Mouse (Mus musculus) kidney, adult 2 months (tissue): ENCODE measurements at regions not wholly inside any gene's neighbourhood (a gene's known extent, or its start where the extent isn't known, plus 50 kb on each side); places are given as distances from the start of the nearest gene placed in this dataset.

Experiments used
- DNase-seq: peaks from one replicate; pipeline ENCODE4 v3.0.0; 2021
- H3K27ac ChIP-seq: fragments of 200-500 bp; 2 replicates; pipeline ENCODE4 v1.5.1; 2012; ENCODE audit warnings: low read depth, low read length, control low read depth, inconsistent platforms; ENCODE audit not compliant: insufficient read depth
- H3K27me3 ChIP-seq: fragments of 200-500 bp; replicated peaks from 2 replicates; pipeline ENCODE4 v1.6.1; 2012; ENCODE audit warnings: mild to moderate bottlenecking, moderate library complexity, low read length, inconsistent platforms; ENCODE audit not compliant: control insufficient read depth, insufficient read depth
- H3K36me3 ChIP-seq: fragments of 200-500 bp; 2 replicates; pipeline ENCODE4 v1.6.1; 2012; ENCODE audit warnings: mild to moderate bottlenecking, moderate library complexity, low read length, inconsistent platforms; ENCODE audit not compliant: control insufficient read depth, insufficient read depth
- H3K4me1 ChIP-seq: fragments of 200-500 bp; 2 replicates; pipeline ENCODE4 v1.6.1; 2011; ENCODE audit warnings: low read length; ENCODE audit not compliant: control insufficient read depth, insufficient read depth
- H3K4me3 ChIP-seq: fragments of 200-500 bp; 2 replicates; pipeline ENCODE4 v1.5.1; 2011; ENCODE audit warnings: mild to moderate bottlenecking, low read depth, low read length, control low read depth; ENCODE audit not compliant: insufficient read depth
- CTCF ChIP-seq: fragments of 200-500 bp; conservative IDR thresholded peaks from 2 replicates; pipeline ENCODE4 v1.5.1; 2011; ENCODE audit warnings: low read depth, mild to moderate bottlenecking, control low read depth, low read length, moderate library complexity, mixed read lengths; ENCODE audit not compliant: insufficient read depth, insufficient read length
- POLR2A ChIP-seq: fragments of 200-500 bp; IDR thresholded peaks from one replicate; pipeline ENCODE4 v1.6.1; 2011; ENCODE audit warnings: low read depth, low read length, control low read depth
- WGBS: fragments of 180-500 bp; shearing (Covaris S2); methylation state at CpG from one replicate; pipeline ENCODE4 v1.1.7; 2018; 5-methylcytosine and 5-hydroxymethylcytosine counted together

DNA sequence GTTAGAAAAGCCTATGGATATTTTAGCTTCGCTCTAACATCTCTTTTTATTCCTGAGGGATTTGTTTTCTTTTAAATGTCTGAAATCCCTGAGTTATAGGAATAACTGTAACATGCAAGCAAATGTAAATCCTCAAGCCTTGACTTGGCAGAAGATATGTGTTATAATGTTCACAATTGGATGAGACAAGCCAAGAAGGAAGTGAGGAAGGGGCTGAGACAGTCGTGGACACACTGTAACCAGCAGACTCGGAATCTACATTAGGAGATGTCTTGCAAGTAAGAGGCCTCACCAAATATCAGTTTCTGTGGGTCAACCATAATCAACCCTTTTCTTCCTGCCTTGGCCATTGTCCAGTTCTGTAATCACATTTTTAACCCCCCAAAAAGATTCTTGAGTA, 366.6 kb upstream of the Kif18a start:
- no peak for TF ChIP-seq CTCF
- TF ChIP-seq POLR2A = no peak
- WGBS = 60% methylated on average over 3 of the region's 3 CpGs

GRCm38 (mm10) chr2:108919500-108920045, 361.0 kb upstream of the Kif18a start:
- no peaks in the 10 kb centered on the region for H3K36me3 ChIP-seq
- DNase-seq = no peak
- WGBS = 66% methylated on average over 3 of the region's 3 CpGs
- no peak overlapping the region for H3K27ac ChIP-seq
- no peak overlapping the region for H3K4me3 ChIP-seq
- TF ChIP-seq POLR2A (no peak), CTCF (no peak)
- H3K4me1 ChIP-seq = no peaks in the 10 kb centered on the region
- no peaks in the 10 kb centered on the region; the same call in 1 of the 2 replicates for H3K27me3 ChIP-seq

More for the DNA sequence above, 366.6 kb upstream of the Kif18a start:
- Histone ChIP-seq H3K4me1 (no peaks in the 10 kb centered on the region), H3K27ac (no peak overlapping the region), H3K4me3 (no peak overlapping the region), H3K27me3 (no peaks in the 10 kb centered on the region), H3K36me3 (no peaks in the 10 kb centered on the region)
- no peak for DNase-seq

DNA sequence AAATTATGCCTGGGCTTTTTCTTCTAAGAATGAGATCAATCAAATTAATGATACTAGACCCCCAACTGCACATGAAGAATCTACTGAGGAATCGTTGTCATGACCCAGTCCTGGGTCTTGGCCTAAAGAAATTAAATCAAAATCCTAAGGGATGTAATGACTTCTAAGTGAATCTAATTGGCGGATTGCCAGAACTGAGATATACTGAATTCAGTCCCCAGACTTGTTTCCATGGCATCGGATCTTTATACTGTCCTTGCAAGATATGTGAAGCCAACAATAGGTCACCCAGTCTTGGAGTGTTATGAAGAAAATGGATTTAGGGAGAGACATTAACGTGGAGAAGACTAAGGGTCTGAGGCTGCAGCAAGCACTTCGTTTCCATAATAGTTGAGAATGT, 360.4 kb upstream of the Kif18a start:
- no peak for TF ChIP-seq CTCF
- TF ChIP-seq POLR2A = no peak

GRCm38 (mm10) chr2:108935981-108936762, 344.4 kb upstream of the Kif18a start:
- Histone ChIP-seq H3K36me3 (no peaks in the 10 kb centered on the region), H3K27ac (no peak overlapping the region), H3K27me3 (no peaks in the 10 kb centered on the region; the same call in 1 of the 2 replicates), H3K4me1 (no peaks in the 10 kb centered on the region), H3K4me3 (no peak overlapping the region)
- DNase-seq = no peak
- 69% methylated on average over 5 of the region's 5 CpGs for WGBS
- TF ChIP-seq CTCF = no peak
- no peak for TF ChIP-seq POLR2A

More for the DNA sequence above, 360.4 kb upstream of the Kif18a start:
- no peaks in the 10 kb centered on the region for H3K4me1 ChIP-seq
- H3K36me3 ChIP-seq = no peaks in the 10 kb centered on the region
- WGBS = 66% methylated on average over 5 of the region's 5 CpGs
- H3K4me3 ChIP-seq = no peak overlapping the region
- no peak overlapping the region for H3K27ac ChIP-seq
- no peak for DNase-seq
- no peaks in the 10 kb centered on the region; the same call in 1 of the 2 replicates for H3K27me3 ChIP-seq

DNA sequence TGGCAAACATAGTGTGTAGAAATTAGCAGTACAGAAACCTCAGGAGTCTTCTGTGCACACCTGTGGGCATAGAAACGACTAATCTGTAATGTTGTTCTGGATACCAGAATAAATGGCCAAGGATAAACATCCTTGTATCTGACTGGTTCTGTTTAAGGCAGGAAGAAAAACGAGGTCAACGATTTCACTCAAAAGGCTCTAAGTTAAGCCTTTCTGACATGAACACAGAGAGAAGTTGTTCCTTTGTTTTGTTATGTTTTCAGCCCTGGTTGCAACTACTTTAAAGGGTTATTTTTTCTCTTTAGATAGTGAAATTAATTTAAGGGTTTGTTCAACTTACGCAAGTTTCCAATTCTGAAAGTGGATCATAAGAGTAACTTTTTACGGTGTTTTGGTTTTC, 299.6 kb upstream of the Kif18a start:
- TF ChIP-seq CTCF = no peak
- no peak for TF ChIP-seq POLR2A
- 85% methylated on average over 5 of the region's 5 CpGs for WGBS
- Histone ChIP-seq H3K4me3 (no peak overlapping the region), H3K27me3 (no peaks in the 10 kb centered on the region), H3K4me1 (no peaks in the 10 kb centered on the region), H3K36me3 (no peaks in the 10 kb centered on the region), H3K27ac (no peak overlapping the region)
- DNase-seq = no peak

DNA sequence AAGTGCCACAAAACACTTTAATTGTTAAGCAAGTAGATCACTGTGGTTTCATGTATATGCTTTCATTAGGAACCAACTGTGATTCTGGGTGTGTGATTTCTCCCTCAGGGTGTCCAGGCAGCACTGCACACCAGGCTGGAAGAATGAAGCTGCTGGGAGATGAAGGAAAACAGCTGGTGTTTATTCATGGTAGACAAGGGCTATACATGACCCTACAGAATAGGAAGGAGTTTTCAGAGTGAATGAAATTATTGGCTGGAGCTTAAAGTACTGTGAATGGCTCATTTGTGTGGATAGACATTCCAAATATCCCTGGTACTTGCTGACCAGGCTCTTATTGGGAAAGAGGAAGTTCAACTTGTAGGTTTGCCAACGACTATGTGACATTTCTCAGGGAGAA, 264.3 kb upstream of the Kif18a start:
- TF ChIP-seq POLR2A (no peak), CTCF (no peak)
- Histone ChIP-seq H3K4me3 (no peak overlapping the region), H3K4me1 (no peaks in the 10 kb centered on the region), H3K27ac (no peak overlapping the region), H3K27me3 (no peaks in the 10 kb centered on the region), H3K36me3 (no peaks in the 10 kb centered on the region)
- 34% methylated on average over 1 of the region's 1 CpGs for WGBS
- DNase-seq = no peak

DNA sequence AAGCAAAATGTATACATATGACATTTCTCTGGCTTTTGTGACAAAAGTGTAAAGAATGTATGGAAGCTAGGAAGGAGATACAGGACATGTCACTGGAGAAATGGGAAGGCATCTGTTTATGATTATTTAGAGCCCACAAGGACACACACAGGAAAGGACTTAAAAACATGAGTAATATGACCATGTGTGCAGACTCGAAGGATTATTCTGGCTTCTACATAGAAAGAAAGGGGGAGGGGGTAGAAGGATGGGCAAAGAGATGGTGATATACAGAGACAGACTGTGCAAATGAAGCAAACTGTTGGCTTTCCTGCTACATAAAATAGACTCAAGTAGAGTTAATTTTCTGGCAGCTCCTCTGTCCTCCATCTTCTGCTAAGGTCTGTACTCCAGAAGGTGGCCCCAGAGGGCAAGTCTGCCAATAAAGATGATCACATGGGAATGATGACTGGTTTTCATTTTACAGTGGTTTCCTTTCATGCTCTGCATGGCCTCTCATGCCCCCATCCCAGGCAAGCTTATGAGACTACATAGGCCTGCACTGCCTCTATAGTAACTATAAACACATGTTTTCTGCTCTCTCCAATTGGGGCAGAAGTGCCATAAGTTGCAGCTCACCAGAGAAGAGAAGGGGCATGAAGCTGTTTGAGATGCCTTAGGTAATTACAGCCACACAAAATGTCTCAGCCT, 263.4 kb upstream of the Kif18a start:
- Histone ChIP-seq H3K27ac (no peak overlapping the region), H3K4me3 (no peak overlapping the region), H3K27me3 (no peaks in the 10 kb centered on the region), H3K36me3 (no peaks in the 10 kb centered on the region), H3K4me1 (no peaks in the 10 kb centered on the region)
- 63% methylated on average over 1 of the region's 1 CpGs for WGBS
- DNase-seq = no peak
- TF ChIP-seq CTCF = no peak
- no peak for TF ChIP-seq POLR2A
